7 mouse cellular contexts compared by ENCODE assay signal in genomic region chr7:45704046-45704559, GRCm38 (mm10). TPM values are rescaled to one million over a fixed set of nuclear protein-coding genes. Genes with fewer than 3 reads are reported as not detected.
DNase-seq lines count a peak whose midpoint lies in the region; ATAC-seq lines count a peak whose summit lies in the region.

No protein-coding gene starts in this region.

- peak overlapping the region; percentile 55 for H3K4me3 ChIP-seq in hindbrain, embryonic 12.5 days

- peaks cover 16% of the 10 kb centered on the region for H3K27me3 ChIP-seq in hindbrain, embryonic 12.5 days

- peak overlapping the region; percentile 66 for H3K9ac ChIP-seq in hindbrain, embryonic 12.5 days

- peak; percentile 74 for DNase-seq in NIH3T3 (ENCODE audit: low read depth)
- DNase-seq in cerebellum, adult 18-20 months = peak; percentile 71 to 74
- DNase-seq in frontal cortex, adult 2 months (ENCODE audit: extremely low spot score in 1 of 2, low spot score in 1 of 2) = peak; percentile 89 to 90
- DNase-seq in layer of hippocampus, postnatal 36 days = peak; percentile 64 to 69
- peak; percentile 70 for DNase-seq in lung, postnatal 25 days (ENCODE audit: low spot score)
- peak; percentile 71 for DNase-seq in right cerebral cortex, postnatal 14 days

- H3K27ac ChIP-seq in hindbrain, embryonic 12.5 days = peak overlapping the region; percentile 91

- H3K4me1 ChIP-seq in hindbrain, embryonic 12.5 days = peaks cover 81% of the 10 kb centered on the region

- no peaks in the 10 kb centered on the region for H3K36me3 ChIP-seq in hindbrain, embryonic 12.5 days

- peak overlapping the region; percentile 94 for H3K4me2 ChIP-seq in hindbrain, embryonic 12.5 days (replicated peaks)

- no peaks in the 10 kb centered on the region for H3K9me3 ChIP-seq in hindbrain, embryonic 12.5 days (replicated peaks)

- WGBS in hindbrain, embryonic 12.5 days = 2% methylated on average over 13 of the region's 13 CpGs

- ATAC-seq in hindbrain, embryonic 12.5 days (ENCODE audit: low FRiP score) = peak; percentile 55

RNA-seq across cellular contexts. Expression of gene Dbp, which starts 0.8 kb away (rescaled TPM):
- polyA plus RNA-seq in frontal cortex, adult 2 months (2012; rRNA removed) = 208 and 221 TPM in 2 replicates
- 4.2 and 5.3 TPM in 2 replicates for polyA plus RNA-seq in hindbrain, embryonic 12.5 days (2016; fragmentation: Nextera tagmentation; extraction: Ambion mirVana)
- 10 to 100 TPM; 49.8 to 51.5 TPM for total RNA-seq in layer of hippocampus, postnatal 36 days (2021)

RNA-seq across cellular contexts. Expression of gene Car11, which starts 4.5 kb away (rescaled TPM):
- polyA plus RNA-seq in frontal cortex, adult 2 months (2012; rRNA removed) = 283 and 318 TPM in 2 replicates
- polyA plus RNA-seq in hindbrain, embryonic 12.5 days (2016; fragmentation: Nextera tagmentation; extraction: Ambion mirVana) = 21.2 and 25.5 TPM in 2 replicates
- total RNA-seq in layer of hippocampus, postnatal 36 days (2021) = 100 to 1,000 TPM; 191 to 217 TPM

RNA-seq across cellular contexts. Expression of gene Sec1, which starts 9.9 kb away (rescaled TPM):
- 1.4 TPM in 2 replicates for polyA plus RNA-seq in frontal cortex, adult 2 months (2012; rRNA removed)
- polyA plus RNA-seq in hindbrain, embryonic 12.5 days (2016; fragmentation: Nextera tagmentation; extraction: Ambion mirVana) = 1.1 and 2.2 TPM in 2 replicates
- 1 to 10 TPM; 2.0 to 2.7 TPM for total RNA-seq in layer of hippocampus, postnatal 36 days (2021)

RNA-seq across cellular contexts. Expression of gene Rpl18, which starts 11.2 kb away (rescaled TPM):
- polyA plus RNA-seq in frontal cortex, adult 2 months (2012; rRNA removed) = 280 and 304 TPM in 2 replicates
- 607 and 682 TPM in 2 replicates for polyA plus RNA-seq in hindbrain, embryonic 12.5 days (2016; fragmentation: Nextera tagmentation; extraction: Ambion mirVana)
- 100 to 1,000 TPM; 372 to 375 TPM for total RNA-seq in layer of hippocampus, postnatal 36 days (2021)

RNA-seq across cellular contexts. Expression of gene Sphk2, which starts 13.7 kb away (rescaled TPM):
- 22.4 and 23.3 TPM in 2 replicates for polyA plus RNA-seq in frontal cortex, adult 2 months (2012; rRNA removed)
- 28.7 and 30.3 TPM in 2 replicates for polyA plus RNA-seq in hindbrain, embryonic 12.5 days (2016; fragmentation: Nextera tagmentation; extraction: Ambion mirVana)
- 10 to 100 TPM; 36.6 to 37.2 TPM for total RNA-seq in layer of hippocampus, postnatal 36 days (2021)

Comparison
In these comparisons a context has a peak if more than half of its experiments do, and no peak if none do; other contexts are left out.
1. Peak in every context shown above with its lines: DNase-seq, ATAC-seq, H3K4me3 ChIP-seq and H3K27ac ChIP-seq.
2. RNA of gene Dbp, which starts 0.8 kb away (polyA plus RNA-seq): 208 to 221 TPM in frontal cortex, adult 2 months; 4.2 to 5.3 TPM in hindbrain, embryonic 12.5 days; every median in the first group is over 10 times any median in the second.
3. RNA of gene Car11, which starts 4.5 kb away (polyA plus RNA-seq): 283 to 318 TPM in frontal cortex, adult 2 months; 21.2 to 25.5 TPM in hindbrain, embryonic 12.5 days; every median in the first group is over 10 times any median in the second.